Comparison of ENCODE assay signal across 8 mouse cellular contexts in the genomic region with DNA sequence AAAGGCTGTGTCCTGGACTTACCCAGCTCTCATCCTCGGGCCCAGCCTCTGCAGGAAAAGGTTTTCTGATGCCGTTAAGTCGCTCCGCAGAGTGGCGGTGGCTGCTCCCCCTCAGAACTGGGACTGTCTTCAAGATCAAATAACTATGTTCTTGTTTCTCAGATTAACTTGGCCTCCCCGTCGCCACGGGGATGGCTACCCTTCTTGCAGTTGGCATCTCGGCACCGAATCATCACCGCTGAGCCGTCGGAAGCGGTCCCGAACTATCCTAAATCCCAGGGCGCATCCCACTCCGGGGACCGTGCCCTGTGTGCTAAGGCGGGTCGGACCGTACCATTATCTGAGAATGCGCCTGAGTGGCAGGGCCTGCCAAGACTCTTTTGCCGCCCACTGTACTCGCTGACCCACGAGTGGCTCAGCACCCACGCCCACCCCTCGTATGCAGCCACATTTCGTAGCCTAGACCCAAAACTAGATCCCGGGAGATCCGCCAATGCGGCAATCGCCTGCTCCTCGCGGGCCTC. TPM values are rescaled to one million over a fixed set of nuclear protein-coding genes. Genes with fewer than 3 reads are reported as not detected.
DNase-seq lines count a peak whose midpoint lies in the region; ATAC-seq and TF ChIP-seq lines count a peak whose summit lies in the region.

No protein-coding gene starts in this region.

- H3K27ac ChIP-seq in midbrain, embryonic 10.5 days (replicated peaks), result no peak overlapping the region; the same call in 1 of the 2 replicates
- H3K27ac ChIP-seq in midbrain, postnatal 0 days (ENCODE audit: low read depth, low read length), result no peak overlapping the region
- H3K27ac ChIP-seq in limb, embryonic 15.5 days, result no peak overlapping the region
- H3K27ac ChIP-seq in stomach, embryonic 15.5 days, result no peak overlapping the region

- H3K9ac ChIP-seq in midbrain, postnatal 0 days (replicated peaks; ENCODE audit: low read length, poor library complexity, severe bottlenecking), result no peak overlapping the region
- 0 out of 2 replicates have a peak overlapping the region, but pooled peaks have one; percentile 23 for H3K9ac ChIP-seq in limb, embryonic 15.5 days
- no peak overlapping the region for H3K9ac ChIP-seq in stomach, embryonic 15.5 days

- peaks cover 100% of the 10 kb centered on the region for H3K27me3 ChIP-seq in midbrain, embryonic 10.5 days (ENCODE audit: low read depth, poor library complexity, severe bottlenecking)
- H3K27me3 ChIP-seq in midbrain, postnatal 0 days (ENCODE audit: insufficient read depth, low read length), result peaks cover 48% of the 10 kb centered on the region
- H3K27me3 ChIP-seq in limb, embryonic 15.5 days, result peaks cover 82% of the 10 kb centered on the region
- H3K27me3 ChIP-seq in stomach, embryonic 15.5 days (replicated peaks), result peaks cover 91% of the 10 kb centered on the region

- no peaks in the 10 kb centered on the region for H3K36me3 ChIP-seq in midbrain, embryonic 10.5 days
- no peaks in the 10 kb centered on the region for H3K36me3 ChIP-seq in midbrain, postnatal 0 days (ENCODE audit: insufficient read depth, low read length)
- no peaks in the 10 kb centered on the region for H3K36me3 ChIP-seq in limb, embryonic 15.5 days
- H3K36me3 ChIP-seq in stomach, embryonic 15.5 days, result no peaks in the 10 kb centered on the region

- WGBS in midbrain, embryonic 10.5 days, result under 1% methylated on average over 34 of the region's 34 CpGs
- under 1% methylated on average over 34 of the region's 34 CpGs for WGBS in midbrain, postnatal 0 days
- 2% methylated on average over 34 of the region's 34 CpGs for WGBS in limb, embryonic 15.5 days
- 1% methylated on average over 34 of the region's 34 CpGs for WGBS in stomach, embryonic 15.5 days

- H3K4me1 ChIP-seq in midbrain, embryonic 10.5 days, result peaks cover 32% of the 10 kb centered on the region
- 0 out of 2 replicates have a peak, but pooled peaks cover 5% of the 10 kb centered on the region for H3K4me1 ChIP-seq in midbrain, postnatal 0 days (ENCODE audit: insufficient read depth, low read length)
- peaks cover 42% of the 10 kb centered on the region for H3K4me1 ChIP-seq in limb, embryonic 15.5 days
- H3K4me1 ChIP-seq in stomach, embryonic 15.5 days, result peaks cover 19% of the 10 kb centered on the region

- H3K4me3 ChIP-seq in midbrain, embryonic 10.5 days, result peak overlapping the region; percentile 56
- no peak overlapping the region for H3K4me3 ChIP-seq in midbrain, postnatal 0 days (ENCODE audit: low read depth, low read length)
- H3K4me3 ChIP-seq in limb, embryonic 15.5 days, result peak overlapping the region; percentile 52
- H3K4me3 ChIP-seq in stomach, embryonic 15.5 days (replicated peaks), result peak overlapping the region; percentile 36

- H3K4me2 ChIP-seq in midbrain, postnatal 0 days (ENCODE audit: low read depth, low read length, poor library complexity, severe bottlenecking), result no peak overlapping the region
- peak overlapping the region; percentile 88 for H3K4me2 ChIP-seq in limb, embryonic 15.5 days
- peak overlapping the region; percentile 69; the same call in 1 of the 2 replicates for H3K4me2 ChIP-seq in stomach, embryonic 15.5 days

- DNase-seq in cerebellum, adult 8-10 months, result peak; percentile 27
- peak; percentile 67 for DNase-seq in midbrain, embryonic 10.5 days (ENCODE audit: low spot score)
- no peak for DNase-seq in midbrain, postnatal 0 days (ENCODE audit: low spot score)
- no peak for DNase-seq in urinary bladder, postnatal 10 days (ENCODE audit: low spot score)
- no peak for DNase-seq in spleen, adult 12 weeks (ENCODE audit: low spot score)

- TF ChIP-seq CTCF in midbrain, postnatal 0 days (IDR thresholded peaks at IDR 0.05), result no peak

- ATAC-seq in cerebellum, adult (ENCODE audit: insufficient number of reproducible peaks, low FRiP score, low TSS enrichment), result no peak
- no peak for ATAC-seq in midbrain, postnatal 0 days (ENCODE audit: low FRiP score)
- ATAC-seq in limb, embryonic 15.5 days (ENCODE audit: insufficient number of reproducible peaks, low FRiP score, low TSS enrichment, low read depth), result no peak
- ATAC-seq in stomach, embryonic 15.5 days (ENCODE audit: insufficient read depth, low FRiP score, low read depth), result no peak

- H3K9me3 ChIP-seq in midbrain, embryonic 10.5 days (replicated peaks), result no peaks in the 10 kb centered on the region
- H3K9me3 ChIP-seq in midbrain, postnatal 0 days (ENCODE audit: low read length), result no peaks in the 10 kb centered on the region
- no peaks in the 10 kb centered on the region for H3K9me3 ChIP-seq in limb, embryonic 15.5 days
- no peaks in the 10 kb centered on the region for H3K9me3 ChIP-seq in stomach, embryonic 15.5 days

RNA-seq across cellular contexts. Expression of gene Alx3, which starts 1.2 kb away (rescaled TPM):
- polyA plus RNA-seq in midbrain, embryonic 10.5 days (2016; fragmentation: Nextera tagmentation; extraction: Ambion mirVana), result 4.9 and 6.7 TPM in 2 replicates
- 0.60 and 3.0 TPM in 2 replicates for total RNA-seq in midbrain, postnatal 0 days (2014; rRNA removed)
- 0.63 and 1.3 TPM in 2 replicates for polyA plus RNA-seq in midbrain, postnatal 0 days (2015; fragmentation: Nextera tagmentation; extraction: Ambion mirVana)
- polyA plus RNA-seq in limb, embryonic 15.5 days (2015; fragmentation: Nextera tagmentation; extraction: Ambion mirVana), result 10.4 and 10.5 TPM in 2 replicates
- polyA plus RNA-seq in stomach, embryonic 15.5 days (2015; fragmentation: Nextera tagmentation; extraction: Ambion mirVana), result not detected in 2 replicates

RNA-seq across cellular contexts. Expression of gene Gm10961, which starts 35.1 kb away (rescaled TPM):
- not detected in 2 replicates for polyA plus RNA-seq in midbrain, embryonic 10.5 days (2016; fragmentation: Nextera tagmentation; extraction: Ambion mirVana)
- total RNA-seq in midbrain, postnatal 0 days (2014; rRNA removed), result not detected in 2 replicates
- polyA plus RNA-seq in midbrain, postnatal 0 days (2015; fragmentation: Nextera tagmentation; extraction: Ambion mirVana), result not detected in 2 replicates
- not detected in 2 replicates for polyA plus RNA-seq in limb, embryonic 15.5 days (2015; fragmentation: Nextera tagmentation; extraction: Ambion mirVana)
- not detected in 2 replicates for polyA plus RNA-seq in stomach, embryonic 15.5 days (2015; fragmentation: Nextera tagmentation; extraction: Ambion mirVana)

RNA-seq across cellular contexts. Expression of gene Strip1, which starts 35.5 kb away (rescaled TPM):
- polyA plus RNA-seq in midbrain, embryonic 10.5 days (2016; fragmentation: Nextera tagmentation; extraction: Ambion mirVana), result 70.0 and 83.8 TPM in 2 replicates
- total RNA-seq in midbrain, postnatal 0 days (2014; rRNA removed), result 131 and 142 TPM in 2 replicates
- 120 and 122 TPM in 2 replicates for polyA plus RNA-seq in midbrain, postnatal 0 days (2015; fragmentation: Nextera tagmentation; extraction: Ambion mirVana)
- 47.5 and 55.8 TPM in 2 replicates for polyA plus RNA-seq in limb, embryonic 15.5 days (2015; fragmentation: Nextera tagmentation; extraction: Ambion mirVana)
- 37.9 and 41.1 TPM in 2 replicates for polyA plus RNA-seq in stomach, embryonic 15.5 days (2015; fragmentation: Nextera tagmentation; extraction: Ambion mirVana)

RNA-seq across cellular contexts. Expression of gene Ubl4b, which starts 41.1 kb away (rescaled TPM):
- 0.12 TPM in 1 of 2 replicates, not detected in the other for polyA plus RNA-seq in midbrain, embryonic 10.5 days (2016; fragmentation: Nextera tagmentation; extraction: Ambion mirVana)
- not detected in 2 replicates for total RNA-seq in midbrain, postnatal 0 days (2014; rRNA removed)
- not detected in 2 replicates for polyA plus RNA-seq in midbrain, postnatal 0 days (2015; fragmentation: Nextera tagmentation; extraction: Ambion mirVana)
- 0.16 TPM in 1 of 2 replicates, not detected in the other for polyA plus RNA-seq in limb, embryonic 15.5 days (2015; fragmentation: Nextera tagmentation; extraction: Ambion mirVana)
- polyA plus RNA-seq in stomach, embryonic 15.5 days (2015; fragmentation: Nextera tagmentation; extraction: Ambion mirVana), result not detected in 2 replicates

Comparison
In these comparisons a context has a peak if more than half of its experiments do, and no peak if none do; other contexts are left out.
1. DNase-seq: peak in cerebellum, adult 8-10 months (single experiment) and midbrain, embryonic 10.5 days (single experiment); none in midbrain, postnatal 0 days (single experiment), urinary bladder, postnatal 10 days (single experiment) and spleen, adult 12 weeks (single experiment).